Mouse (Mus musculus) liver, embryonic 14.5 days (tissue): Measurements from ENCODE around the gene Grid2.

Source experiments
- CTCF ChIP-seq: IDR thresholded peaks from 2 replicates; pipeline ENCODE4 v1.5.1; 2016; ENCODE audit warnings: antibody characterized with exemption, low read depth, control low read depth
- EP300 ChIP-seq: IDR thresholded peaks from 2 replicates; pipeline ENCODE4 v1.6.1; 2016; ENCODE audit warnings: antibody characterized with exemption, low read depth

GRCm38 (mm10) chr6:64064704-64065103, 809.0 kb downstream of the Grid2 start:
- TF ChIP-seq CTCF (no peak), EP300 (no peak)
